Mouse (Mus musculus) brain, embryonic 14.5 days (tissue): Measurements from ENCODE around the gene Mest. TPM values are rescaled to one million over a fixed set of nuclear protein-coding genes. Genes with fewer than 3 reads are reported as not detected.

ENCODE experiments used
- DNase-seq: peaks from one replicate; pipeline ENCODE4 v3.0.0-alpha.2; 2011; ENCODE audit warnings: low read depth
- CTCF ChIP-seq: fragments of 200-500 bp; IDR thresholded peaks from 2 replicates; pipeline ENCODE4 v1.5.1; 2012; ENCODE audit warnings: inconsistent platforms, mild to moderate bottlenecking, moderate library complexity, borderline replicate concordance; ENCODE audit not compliant: insufficient read depth, insufficient read length; ENCODE audit errors: extremely low read depth
- POLR2A ChIP-seq: fragments of 200-500 bp; IDR thresholded peaks from 2 replicates; pipeline ENCODE4 v1.6.1; 2012; ENCODE audit warnings: mild to moderate bottlenecking, inconsistent platforms, borderline replicate concordance; ENCODE audit not compliant: poor library complexity, insufficient read depth, insufficient read length, severe bottlenecking; ENCODE audit errors: extremely low read depth
- polyA plus RNA-seq: library from polyadenylated mRNA; depleted of rRNA; stranded (reverse); fragments of >200 nt; gene quantifications from 2 replicates; pipeline ENCODE4 v1.2.3, GENCODE M21; 2012

Mest gene
- polyA plus RNA-seq, 1 experiment = 604 TPM

GRCm38 (mm10) chr6:30692826-30693225, 30.5 kb upstream of the Mest start:
- no peak for TF ChIP-seq POLR2A
- no peak for TF ChIP-seq CTCF
- DNase-seq = no peak

GRCm38 (mm10) chr6:30693350-30693991, 29.9 kb upstream of the Mest start, which contains the start of gene Cep41:
Gene Cep41 (minus strand): TSS chr6:30693749.
- TF ChIP-seq POLR2A = peak; percentile 63; the same call in 1 of the 2 replicates
- TF ChIP-seq CTCF = no peak
- peak; percentile 99 for DNase-seq

- TF ChIP-seq POLR2A (no peak), CTCF (no peak)
- peak; percentile 90 for DNase-seq
Observed at GRCm38 (mm10) chr6:30694209-30694608, 29.1 kb upstream of the Mest start.

GRCm38 (mm10) chr6:30695124-30695523, 28.2 kb upstream of the Mest start:
- TF ChIP-seq CTCF (no peak), POLR2A (no peak)
- no peak for DNase-seq

GRCm38 (mm10) chr6:30697464-30697863, 25.9 kb upstream of the Mest start:
- TF ChIP-seq CTCF = no peak
- TF ChIP-seq POLR2A = no peak
- peak; percentile 70 for DNase-seq

- no peak for DNase-seq
- TF ChIP-seq POLR2A (no peak), CTCF (no peak)
Observed at GRCm38 (mm10) chr6:30698036-30698435, 25.3 kb upstream of the Mest start.

- no peak for DNase-seq
- TF ChIP-seq CTCF (no peak), POLR2A (no peak)
Observed at GRCm38 (mm10) chr6:30700182-30700581, 23.2 kb upstream of the Mest start.

- no peak for DNase-seq
- no peak for TF ChIP-seq CTCF
- no peak for TF ChIP-seq POLR2A
Observed at GRCm38 (mm10) chr6:30702881-30703280, 20.5 kb upstream of the Mest start.

- DNase-seq = no peak
- no peak for TF ChIP-seq CTCF
- TF ChIP-seq POLR2A = no peak
Observed at GRCm38 (mm10) chr6:30703476-30703875, 19.9 kb upstream of the Mest start.

GRCm38 (mm10) chr6:30703977-30704602, 19.3 kb upstream of the Mest start:
- TF ChIP-seq POLR2A (no peak), CTCF (no peak)
- DNase-seq = no peak

GRCm38 (mm10) chr6:30709115-30709514, 14.2 kb upstream of the Mest start:
- peak; percentile 51 for DNase-seq
- TF ChIP-seq POLR2A (no peak), CTCF (no peak)

GRCm38 (mm10) chr6:30710371-30711364, 12.7 kb upstream of the Mest start:
- no peak for DNase-seq
- TF ChIP-seq CTCF (no peak), POLR2A (no peak)

- no peak for DNase-seq
- TF ChIP-seq CTCF (no peak), POLR2A (no peak)
Observed at GRCm38 (mm10) chr6:30711365-30711763, 12.0 kb upstream of the Mest start.
